Mouse (Mus musculus) CH12.LX (cell line): ENCODE data around the gene Ice1. TPM values are rescaled to one million over a fixed set of nuclear protein-coding genes. Genes with fewer than 3 reads are reported as not detected.

ENCODE experiments used
- DNase-seq: peaks from one replicate; pipeline ENCODE4 v3.0.0-alpha.2; 2013; ENCODE audit errors: extremely low read depth
- H3K27ac ChIP-seq: 2 replicates; pipeline ENCODE4 v1.5.1; 2012; ENCODE audit warnings: low read depth, mild to moderate bottlenecking, control low read depth, moderate library complexity; ENCODE audit not compliant: insufficient read depth
- H3K27me3 ChIP-seq: replicated peaks from 2 replicates; pipeline ENCODE3; 2012; ENCODE audit warnings: inconsistent platforms
- H3K36me3 ChIP-seq, 2 experiments: replicated peaks in 1 of 2; 2 replicates each; pipeline versions ENCODE3 to v1.6.1; 2012; ENCODE audit warnings: inconsistent platforms in 1 of 2, low read length in 1 of 2, mild to moderate bottlenecking in 1 of 2, mixed read lengths in 1 of 2, moderate library complexity in 1 of 2; ENCODE audit not compliant: control insufficient read depth in 1 of 2, insufficient read depth in 1 of 2
- H3K4me1 ChIP-seq, 2 experiments: 2 replicates each; pipeline ENCODE4 v1.6.1; 2012; ENCODE audit warnings: inconsistent platforms in 1 of 2, moderate library complexity in 1 of 2; ENCODE audit not compliant: insufficient read depth in 2 of 2, control insufficient read depth in 1 of 2
- H3K4me2 ChIP-seq: 2 replicates; pipeline ENCODE4 v1.6.1; 2012; ENCODE audit warnings: low read depth, mild to moderate bottlenecking, control low read depth; ENCODE audit not compliant: poor library complexity, insufficient read depth, severe bottlenecking
- H3K4me3 ChIP-seq, 3 experiments: fragments of 150-350 bp in 1 of 3; sonication (generic) in 1 of 3; replicated peaks in 1 of 3; 2 replicates each; pipeline versions ENCODE3 to v1.5.1; 2011 to 2012; ENCODE audit warnings: low read depth in 2 of 3, low read length in 2 of 3, mild to moderate bottlenecking in 2 of 3, moderate library complexity in 2 of 3, control low read depth in 1 of 3, improper control_type of control experiment in 1 of 3, inconsistent platforms in 1 of 3, mixed read lengths in 1 of 3; ENCODE audit not compliant: poor library complexity in 1 of 3
- H3K79me2 ChIP-seq: replicated peaks from 2 replicates; pipeline ENCODE4 v1.6.1; 2012; ENCODE audit warnings: mild to moderate bottlenecking, moderate library complexity; ENCODE audit not compliant: control insufficient read depth, poor library complexity, insufficient read depth, severe bottlenecking; ENCODE audit errors: extremely low read depth
- H3K9ac ChIP-seq: 2 replicates; pipeline ENCODE4 v1.6.1; 2012; ENCODE audit warnings: low read depth, mild to moderate bottlenecking, control low read depth, moderate library complexity; ENCODE audit not compliant: insufficient read depth
- H3K9me3 ChIP-seq: replicated peaks from 2 replicates; pipeline ENCODE3; 2012; ENCODE audit warnings: low read length, inconsistent platforms, mixed read lengths
- BHLHE40 ChIP-seq: IDR thresholded peaks from 2 replicates; pipeline ENCODE4 v1.6.1; 2011; ENCODE audit warnings: mild to moderate bottlenecking, low read depth, low read length, improper control_type of control experiment
- CHD1 ChIP-seq: IDR thresholded peaks from 2 replicates; pipeline ENCODE4 v1.6.1; 2012; ENCODE audit warnings: low read depth, low read length, improper control_type of control experiment, inconsistent platforms
- CHD2 ChIP-seq: IDR thresholded peaks from 2 replicates; pipeline ENCODE4 v1.6.1; 2011; ENCODE audit warnings: low read length, improper control_type of control experiment
- E2F4 ChIP-seq: IDR thresholded peaks from 2 replicates; pipeline ENCODE4 v1.6.1; 2011; ENCODE audit warnings: low read depth, low read length, improper control_type of control experiment; ENCODE audit not compliant: insufficient replicate concordance
- ELF1 ChIP-seq: IDR thresholded peaks from 2 replicates; pipeline ENCODE4 v1.6.1; 2014; ENCODE audit warnings: low read depth, mild to moderate bottlenecking, inconsistent platforms, low read length, improper control_type of control experiment
- ETS1 ChIP-seq: conservative IDR thresholded peaks from 2 replicates; pipeline ENCODE4 v1.6.1; 2012; ENCODE audit warnings: low read depth, mild to moderate bottlenecking, inconsistent platforms, low read length, improper control_type of control experiment, moderate library complexity
- GABPA ChIP-seq: IDR thresholded peaks from 2 replicates; pipeline ENCODE4 v1.6.1; 2012; ENCODE audit warnings: low read depth, low read length, improper control_type of control experiment, inconsistent platforms; ENCODE audit not compliant: insufficient replicate concordance
- HCFC1 ChIP-seq: IDR thresholded peaks from 2 replicates; pipeline ENCODE4 v1.6.1; 2012; ENCODE audit warnings: low read depth, mild to moderate bottlenecking, inconsistent platforms, low read length, improper control_type of control experiment
- KAT2A ChIP-seq: IDR thresholded peaks from 2 replicates; pipeline ENCODE4 v1.6.1; 2012; ENCODE audit warnings: low read length, improper control_type of control experiment, inconsistent platforms; ENCODE audit not compliant: insufficient replicate concordance
- MAFK ChIP-seq: IDR thresholded peaks from 2 replicates; pipeline ENCODE4 v1.6.1; 2011; ENCODE audit warnings: low read length, improper control_type of control experiment; ENCODE audit not compliant: insufficient replicate concordance
- MAX ChIP-seq: IDR thresholded peaks from 2 replicates; pipeline ENCODE4 v1.6.1; 2011; ENCODE audit warnings: low read length, improper control_type of control experiment
- MEF2A ChIP-seq: IDR thresholded peaks from 2 replicates; pipeline ENCODE4 v1.6.1; 2014; ENCODE audit warnings: low read depth, mild to moderate bottlenecking, inconsistent platforms, low read length, improper control_type of control experiment, borderline replicate concordance
- MXI1 ChIP-seq: IDR thresholded peaks from 2 replicates; pipeline ENCODE4 v1.6.1; 2011; ENCODE audit warnings: mild to moderate bottlenecking, low read depth, low read length, improper control_type of control experiment
- PAX5 ChIP-seq: IDR thresholded peaks from 2 replicates; pipeline ENCODE4 v1.6.1; 2012; ENCODE audit warnings: low read length, inconsistent platforms, mixed read lengths
- POLR2A ChIP-seq: IDR thresholded peaks from 2 replicates; pipeline ENCODE4 v1.6.1; 2011; ENCODE audit warnings: low read depth, mild to moderate bottlenecking, improper control_type of control experiment, low read length
- POLR2AphosphoS2 ChIP-seq: IDR thresholded peaks from 2 replicates; pipeline ENCODE4 v1.6.1; 2011; ENCODE audit warnings: low read depth, low read length, improper control_type of control experiment
- RCOR1 ChIP-seq: conservative IDR thresholded peaks from 2 replicates; pipeline ENCODE4 v1.6.1; 2012; ENCODE audit warnings: low read depth, mild to moderate bottlenecking, inconsistent platforms, low read length, improper control_type of control experiment
- SIN3A ChIP-seq: IDR thresholded peaks from 2 replicates; pipeline ENCODE4 v1.6.1; 2012; ENCODE audit warnings: low read length, improper control_type of control experiment, inconsistent platforms
- SMC3 ChIP-seq: IDR thresholded peaks from 2 replicates; pipeline ENCODE4 v1.6.1; 2011; ENCODE audit warnings: low read depth, low read length, improper control_type of control experiment
- USF1 ChIP-seq: IDR thresholded peaks from 2 replicates; pipeline ENCODE4 v1.6.1; 2014; ENCODE audit warnings: low read depth, mild to moderate bottlenecking, inconsistent platforms, low read length, improper control_type of control experiment
- ZC3H11A ChIP-seq: IDR thresholded peaks from 2 replicates; pipeline ENCODE4 v1.6.1; 2012; ENCODE audit warnings: low read depth, mild to moderate bottlenecking, inconsistent platforms, low read length, improper control_type of control experiment
- ZKSCAN1 ChIP-seq: IDR thresholded peaks from 2 replicates; pipeline ENCODE4 v1.6.1; 2012; ENCODE audit warnings: low read depth, inconsistent platforms, low read length, improper control_type of control experiment, borderline replicate concordance
- ZMIZ1 ChIP-seq: IDR thresholded peaks from 2 replicates; pipeline ENCODE4 v1.6.1; 2012; ENCODE audit warnings: low read depth, mild to moderate bottlenecking, inconsistent platforms, low read length, improper control_type of control experiment
- ZNF384 ChIP-seq: IDR thresholded peaks from 2 replicates; pipeline ENCODE4 v1.6.1; 2012; ENCODE audit warnings: low read depth, low read length, improper control_type of control experiment, inconsistent platforms
- dilution Hi-C: fragments of 300-500 bp; cut with MboI; formaldehyde crosslinking; loops from 2 replicates; pipeline ENCODE4 v1.14.3; 2020; ENCODE audit warnings: low sequenced_read_pairs; ENCODE audit not compliant: extremely low pct_unique_long_range_greater_than_20kb, extremely low pct_ligation_motif_present
- in situ Hi-C: fragments of 300-500 bp; cut with MboI; formaldehyde crosslinking; loops from 3 replicates; pipeline ENCODE4 v1.14.3; 2019; ENCODE audit warnings: low sequenced_read_pairs, low pct_ligation_motif_present, low pct_unique_long_range_greater_than_20kb, mixed read lengths
- polyA plus RNA-seq: library from polyadenylated mRNA; unstranded; fragments of >175 nt; gene quantifications from 2 replicates; pipeline ENCODE4 v1.2.1, GENCODE M21; 2012; ENCODE audit warnings: low read depth; ENCODE audit not compliant: insufficient read length
- total RNA-seq, 2 experiments: library from RNA; depleted of rRNA; stranded (reverse); fragments of 300-350 nt in 1 of 2; fragments of >200 nt in 1 of 2; gene quantifications; 2 replicates each; pipeline ENCODE4 v1.2.3; 2012 to 2014

Ice1 gene
- total and polyA plus RNA-seq, 3 experiments, result 25.5 to 29.5 (median 25.8) TPM

- dilution Hi-C loops (no loop called here), in situ Hi-C loops (no loop called here)
- no peaks in the 10 kb centered on the region for H3K9me3 ChIP-seq
- no peak overlapping the region for H3K4me3 ChIP-seq
- TF ChIP-seq ELF1 (no peak), POLR2AphosphoS2 (no peak), HCFC1 (no peak), ZMIZ1 (no peak), CHD2 (no peak)
- H3K4me2 ChIP-seq, result no peak overlapping the region
- H3K27me3 ChIP-seq, result no peaks in the 10 kb centered on the region
- H3K79me2 ChIP-seq, result no peaks in the 10 kb centered on the region
- no peaks in the 10 kb centered on the region for H3K36me3 ChIP-seq
- no peak overlapping the region for H3K9ac ChIP-seq
- peaks cover 0 to 6% of the 10 kb centered on the region in 2 experiments; a peak in 2 of 4 replicates for H3K4me1 ChIP-seq
- DNase-seq, result peak; percentile 6
- H3K27ac ChIP-seq, result no peak overlapping the region
Observed at GRCm38 (mm10) chr13:70659715-70660114, 22.3 kb upstream of the Ice1 start.

GRCm38 (mm10) chr13:70656741-70657140 lies 19.3 kb upstream of the Ice1 start:
- Histone ChIP-seq H3K36me3 (no peaks in the 10 kb centered on the region), H3K4me2 (no peak overlapping the region), H3K79me2 (no peaks in the 10 kb centered on the region), H3K4me3 (no peak overlapping the region), H3K4me1 (peaks cover 4 to 15% of the 10 kb centered on the region in 2 experiments; a peak in 2 of 4 replicates), H3K27ac (no peak overlapping the region), H3K27me3 (no peaks in the 10 kb centered on the region), H3K9me3 (no peaks in the 10 kb centered on the region), H3K9ac (no peak overlapping the region)
- in situ Hi-C loops (no loop called here), dilution Hi-C loops (no loop called here)
- no peak for TF ChIP-seq USF1
- TF ChIP-seq MAFK, result no peak
- no peak for TF ChIP-seq ETS1
- TF ChIP-seq ELF1, result no peak
- TF ChIP-seq ZNF384, result no peak
- TF ChIP-seq GABPA, result no peak
- DNase-seq, result no peak

GRCm38 (mm10) chr13:70656329-70656728 lies 18.9 kb upstream of the Ice1 start:
- TF ChIP-seq KAT2A (no peak), ZNF384 (no peak), E2F4 (no peak), GABPA (no peak), POLR2A (no peak), SIN3A (no peak), USF1 (no peak), CHD1 (no peak), MAX (no peak), ZKSCAN1 (no peak), SMC3 (no peak), POLR2AphosphoS2 (no peak), RCOR1 (no peak), BHLHE40 (no peak), ETS1 (no peak), PAX5 (no peak), MXI1 (no peak), MEF2A (no peak), ZC3H11A (no peak)
- Histone ChIP-seq H3K9ac (no peak overlapping the region), H3K9me3 (no peaks in the 10 kb centered on the region), H3K4me1 (peaks cover 4 to 15% of the 10 kb centered on the region in 2 experiments; a peak in 2 of 4 replicates), H3K27ac (no peak overlapping the region), H3K79me2 (no peaks in the 10 kb centered on the region), H3K4me2 (no peak overlapping the region), H3K36me3 (no peaks in the 10 kb centered on the region), H3K4me3 (no peak overlapping the region), H3K27me3 (no peaks in the 10 kb centered on the region)
- dilution Hi-C loops, result no loop called here
- in situ Hi-C loops, result no loop called here
- DNase-seq, result no peak
